Mouse (Mus musculus): ENCODE measurements around the gene Ruvbl2. TPM values are rescaled to one million over a fixed set of nuclear protein-coding genes. Genes with fewer than 3 reads are reported as not detected.

The Ruvbl2 gene
- total and polyA plus RNA-seq, 3 experiments: 253 to 277 (median 267) TPM

GRCm38 (mm10) chr7:45446589-45446988, 8.7 kb upstream of the Ruvbl2 start:
- no peak overlapping the region for H3K4me2 ChIP-seq (ENCODE audit: insufficient read depth, low read depth, poor library complexity, severe bottlenecking)
- no peaks in the 10 kb centered on the region for H3K79me2 ChIP-seq (replicated peaks; ENCODE audit: control insufficient read depth, extremely low read depth, insufficient read depth, poor library complexity, severe bottlenecking)
- peaks cover 2 to 16% of the 10 kb centered on the region in 2 experiments for H3K4me1 ChIP-seq (ENCODE audit: control insufficient read depth in 1 of 2, insufficient read depth in 2 of 2)
- DNase-seq (ENCODE audit: extremely low read depth): no peak
- no peak overlapping the region for H3K27ac ChIP-seq (ENCODE audit: insufficient read depth, low read depth)
- in situ Hi-C loops (cut with MboI; ENCODE audit: low pct_ligation_motif_present, low pct_unique_long_range_greater_than_20kb, low sequenced_read_pairs) (no loop called here), dilution Hi-C loops (cut with MboI; ENCODE audit: extremely low pct_ligation_motif_present, extremely low pct_unique_long_range_greater_than_20kb, low sequenced_read_pairs) (no loop called here)
- no peak overlapping the region for H3K4me3 ChIP-seq (replicated peaks in 1 of 3; ENCODE audit: low read depth in 2 of 3, low read length in 2 of 3, poor library complexity in 1 of 3)
- no peak overlapping the region for H3K9ac ChIP-seq (ENCODE audit: insufficient read depth, low read depth)
- TF ChIP-seq HCFC1 (IDR thresholded peaks at IDR 0.05; ENCODE audit: low read depth, low read length): peak; percentile 61
- TF ChIP-seq TBP (conservative IDR thresholded peaks at IDR 0.05; ENCODE audit: low read depth, low read length): no peak
- TF ChIP-seq NELFE (IDR thresholded peaks at IDR 0.05; ENCODE audit: low read depth, low read length): no peak
- TF ChIP-seq MEF2A (IDR thresholded peaks at IDR 0.05; ENCODE audit: borderline replicate concordance, low read depth, low read length): no peak
- no peak for TF ChIP-seq E2F4 (IDR thresholded peaks at IDR 0.05; ENCODE audit: insufficient replicate concordance, low read depth, low read length)
- H3K36me3 ChIP-seq (replicated peaks in 1 of 2; ENCODE audit: control insufficient read depth in 1 of 2, insufficient read depth in 1 of 2, low read length in 1 of 2): peaks cover 35 to 64% of the 10 kb centered on the region in 2 experiments
- H3K27me3 ChIP-seq (replicated peaks): no peaks in the 10 kb centered on the region
- H3K9me3 ChIP-seq (replicated peaks; ENCODE audit: low read length): no peaks in the 10 kb centered on the region

- dilution Hi-C loops (cut with MboI; ENCODE audit: extremely low pct_ligation_motif_present, extremely low pct_unique_long_range_greater_than_20kb, low sequenced_read_pairs) (no loop called here), in situ Hi-C loops (cut with MboI; ENCODE audit: low pct_ligation_motif_present, low pct_unique_long_range_greater_than_20kb, low sequenced_read_pairs) (no loop called here)
- no peaks in the 10 kb centered on the region for H3K79me2 ChIP-seq (replicated peaks; ENCODE audit: control insufficient read depth, extremely low read depth, insufficient read depth, poor library complexity, severe bottlenecking)
- H3K4me1 ChIP-seq (ENCODE audit: control insufficient read depth in 1 of 2, insufficient read depth in 2 of 2): peaks cover 2 to 13% of the 10 kb centered on the region in 2 experiments; a peak in 3 of 4 replicates
- no peaks in the 10 kb centered on the region for H3K9me3 ChIP-seq (replicated peaks; ENCODE audit: low read length)
- TF ChIP-seq ELF1 (IDR thresholded peaks at IDR 0.05; ENCODE audit: low read depth, low read length): no peak
- no peak for TF ChIP-seq RAD21 (IDR thresholded peaks at IDR 0.05; ENCODE audit: low read depth, low read length)
- TF ChIP-seq SIN3A (IDR thresholded peaks at IDR 0.05; ENCODE audit: low read length): no peak
- TF ChIP-seq BHLHE40 (IDR thresholded peaks at IDR 0.05; ENCODE audit: low read depth, low read length): no peak
- no peak for TF ChIP-seq CTCF (conservative IDR thresholded peaks at IDR 0.05 in 1 of 2, IDR thresholded peaks at IDR 0.05 in 1 of 2; ENCODE audit: low read depth in 2 of 2, low read length in 2 of 2)
- TF ChIP-seq EP300 (IDR thresholded peaks at IDR 0.05; ENCODE audit: low read length): no peak
- no peak for TF ChIP-seq ZC3H11A (IDR thresholded peaks at IDR 0.05; ENCODE audit: low read depth, low read length)
- no peak overlapping the region for H3K4me3 ChIP-seq (replicated peaks in 1 of 3; ENCODE audit: low read depth in 2 of 3, low read length in 2 of 3, poor library complexity in 1 of 3)
- H3K36me3 ChIP-seq (replicated peaks in 1 of 2; ENCODE audit: control insufficient read depth in 1 of 2, insufficient read depth in 1 of 2, low read length in 1 of 2): peaks cover 35 to 73% of the 10 kb centered on the region in 2 experiments
- DNase-seq (ENCODE audit: extremely low read depth): no peak
- H3K9ac ChIP-seq (ENCODE audit: insufficient read depth, low read depth): no peak overlapping the region
- no peak overlapping the region for H3K4me2 ChIP-seq (ENCODE audit: insufficient read depth, low read depth, poor library complexity, severe bottlenecking)
- no peak overlapping the region for H3K27ac ChIP-seq (ENCODE audit: insufficient read depth, low read depth)
- H3K27me3 ChIP-seq (replicated peaks): no peaks in the 10 kb centered on the region
Observed at GRCm38 (mm10) chr7:45443526-45444420, 5.9 kb upstream of the Ruvbl2 start.

GRCm38 (mm10) chr7:45437046-45437445, 850 bp downstream of the Ruvbl2 start:
- Histone ChIP-seq H3K27ac (ENCODE audit: insufficient read depth, low read depth) (no peak overlapping the region), H3K36me3 (replicated peaks in 1 of 2; ENCODE audit: control insufficient read depth in 1 of 2, insufficient read depth in 1 of 2, low read length in 1 of 2) (peaks cover 11 to 50% of the 10 kb centered on the region in 2 experiments), H3K4me1 (ENCODE audit: control insufficient read depth in 1 of 2, insufficient read depth in 2 of 2) (peaks cover 3 to 44% of the 10 kb centered on the region in 2 experiments; a peak in 3 of 4 replicates), H3K27me3 (replicated peaks) (no peaks in the 10 kb centered on the region), H3K4me3 (replicated peaks in 1 of 3; ENCODE audit: low read depth in 2 of 3, low read length in 2 of 3, poor library complexity in 1 of 3) (no peak overlapping the region), H3K9me3 (replicated peaks; ENCODE audit: low read length) (no peaks in the 10 kb centered on the region), H3K9ac (ENCODE audit: insufficient read depth, low read depth) (no peak overlapping the region), H3K79me2 (replicated peaks; ENCODE audit: control insufficient read depth, extremely low read depth, insufficient read depth, poor library complexity, severe bottlenecking) (peaks cover 20% of the 10 kb centered on the region), H3K4me2 (ENCODE audit: insufficient read depth, low read depth, poor library complexity, severe bottlenecking) (no peak overlapping the region)
- TF ChIP-seq POLR2AphosphoS2 (IDR thresholded peaks at IDR 0.05; ENCODE audit: low read depth, low read length) (no peak), MEF2A (IDR thresholded peaks at IDR 0.05; ENCODE audit: borderline replicate concordance, low read depth, low read length) (no peak), RAD21 (IDR thresholded peaks at IDR 0.05; ENCODE audit: low read depth, low read length) (no peak), KAT2A (IDR thresholded peaks at IDR 0.05; ENCODE audit: insufficient replicate concordance, low read length) (no peak), ZNF384 (IDR thresholded peaks at IDR 0.05; ENCODE audit: low read depth, low read length) (no peak), IRF4 (IDR thresholded peaks at IDR 0.05; ENCODE audit: low read depth, low read length) (no peak), PAX5 (IDR thresholded peaks at IDR 0.05; ENCODE audit: low read length) (no peak), TBP (conservative IDR thresholded peaks at IDR 0.05; ENCODE audit: low read depth, low read length) (no peak), MAZ (IDR thresholded peaks at IDR 0.05; ENCODE audit: low read depth, low read length) (no peak), CTCF (conservative IDR thresholded peaks at IDR 0.05 in 1 of 2, IDR thresholded peaks at IDR 0.05 in 1 of 2; ENCODE audit: low read depth in 2 of 2, low read length in 2 of 2) (no peak), JUND (conservative IDR thresholded peaks at IDR 0.05; ENCODE audit: low read depth, low read length) (no peak), BHLHE40 (IDR thresholded peaks at IDR 0.05; ENCODE audit: low read depth, low read length) (no peak), MXI1 (IDR thresholded peaks at IDR 0.05; ENCODE audit: low read depth, low read length) (no peak), ZC3H11A (IDR thresholded peaks at IDR 0.05; ENCODE audit: low read depth, low read length) (no peak), SMC3 (IDR thresholded peaks at IDR 0.05; ENCODE audit: low read depth, low read length) (no peak), POLR2A (IDR thresholded peaks at IDR 0.05; ENCODE audit: low read depth, low read length) (no peak)
- in situ Hi-C loops (cut with MboI; ENCODE audit: low pct_ligation_motif_present, low pct_unique_long_range_greater_than_20kb, low sequenced_read_pairs) (no loop called here), dilution Hi-C loops (cut with MboI; ENCODE audit: extremely low pct_ligation_motif_present, extremely low pct_unique_long_range_greater_than_20kb, low sequenced_read_pairs) (no loop called here)
- DNase-seq (ENCODE audit: extremely low read depth): no peak

Measured in CH12.LX (cell line).